Mouse (Mus musculus) embryonic facial prominence, embryonic 14.5 days (tissue): ENCODE results near the gene Olfr414. TPM values are rescaled to one million over a fixed set of nuclear protein-coding genes. Genes with fewer than 3 reads are reported as not detected.

Experiments
- ATAC-seq: fragments of 200-750 bp; cut with Nextera tagmentation; 2 replicates; pipeline ENCODE4 v1.8.0; 2017; ENCODE audit warnings: low read depth, moderate number of reproducible peaks, moderate TSS enrichment
- DNase-seq: peaks from one replicate; pipeline ENCODE4 v3.0.0-alpha.2; 2015; ENCODE audit warnings: low spot score
- H3K27ac ChIP-seq: fragments of 300-500 bp; sonication (generic); replicated peaks from 2 replicates; pipeline ENCODE4 v1.5.1; 2014; ENCODE audit warnings: low read depth, mild to moderate bottlenecking, low read length, moderate library complexity
- H3K27me3 ChIP-seq: fragments of 300-500 bp; sonication (generic); replicated peaks from 2 replicates; pipeline ENCODE4 v1.6.1; 2014; ENCODE audit warnings: low read length; ENCODE audit not compliant: control insufficient read depth, insufficient read depth
- H3K36me3 ChIP-seq: fragments of 300-500 bp; sonication (generic); 2 replicates; pipeline ENCODE4 v1.6.1; 2014; ENCODE audit warnings: low read length, mixed read lengths; ENCODE audit not compliant: control insufficient read depth, insufficient read depth
- H3K4me1 ChIP-seq: fragments of 300-500 bp; sonication (generic); 2 replicates; pipeline ENCODE4 v1.6.1; 2014; ENCODE audit warnings: antibody characterized with exemption, low read length; ENCODE audit not compliant: control insufficient read depth, insufficient read depth
- H3K4me2 ChIP-seq: fragments of 300-500 bp; sonication (generic); 2 replicates; pipeline ENCODE4 v1.6.1; 2014; ENCODE audit warnings: low read depth, mild to moderate bottlenecking, low read length, moderate library complexity, mixed read lengths
- H3K4me3 ChIP-seq: fragments of 300-500 bp; sonication (generic); 2 replicates; pipeline ENCODE4 v1.5.1; 2014; ENCODE audit warnings: low read depth, mild to moderate bottlenecking, low read length
- H3K9ac ChIP-seq: fragments of 300-500 bp; sonication (generic); 2 replicates; pipeline ENCODE4 v1.6.1; 2014; ENCODE audit warnings: low read depth, mild to moderate bottlenecking, low read length, moderate library complexity, mixed read lengths
- H3K9me3 ChIP-seq: fragments of 300-500 bp; sonication (generic); 2 replicates; pipeline ENCODE4 v1.6.1; 2016; ENCODE audit warnings: low read length; ENCODE audit not compliant: control insufficient read depth
- WGBS: fragments of 180-500 bp; shearing (Covaris S2); extraction: QIAGEN DNeasy Blood & Tissue Kit; methylation state at CpG from one replicate; pipeline ENCODE4 v1.1.7; 2014; 5-methylcytosine and 5-hydroxymethylcytosine counted together
- polyA plus RNA-seq: library from polyadenylated mRNA; unstranded; fragments of >200 nt; fragmentation: Nextera tagmentation; extraction: Ambion mirVana; gene quantifications from 2 replicates; pipeline ENCODE4 v1.2.1, GENCODE M21; 2014

Olfr414 gene
- polyA plus RNA-seq, 1 experiment from 2014 or later, result 0.36 TPM

DNA sequence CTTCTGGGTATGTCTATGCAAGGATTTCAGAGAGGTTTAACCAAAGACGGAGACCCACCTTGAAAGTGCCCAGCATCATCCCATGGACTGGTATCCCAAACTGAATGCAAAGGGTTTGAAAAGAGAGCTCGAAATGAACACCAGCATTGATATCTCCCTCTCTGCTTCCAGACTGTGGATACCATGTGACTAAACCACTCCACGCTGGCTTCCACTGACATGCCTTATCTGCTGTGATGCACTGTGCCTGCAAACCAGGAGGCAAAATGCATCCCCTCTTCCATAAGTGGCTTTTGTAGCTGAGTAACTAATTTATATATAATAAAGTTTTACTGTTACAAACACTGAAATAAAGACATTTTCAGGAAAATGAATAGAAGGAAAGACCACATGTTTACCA is 41.5 kb downstream of the Olfr414 start:
- no peak overlapping the region for H3K27ac ChIP-seq
- DNase-seq (no peak), ATAC-seq (no peak)
- no peaks in the 10 kb centered on the region for H3K27me3 ChIP-seq
- no peaks in the 10 kb centered on the region for H3K4me1 ChIP-seq
- H3K4me3 ChIP-seq, result no peak overlapping the region
- H3K4me2 ChIP-seq, result no peak overlapping the region
- H3K36me3 ChIP-seq, result no peaks in the 10 kb centered on the region
- H3K9me3 ChIP-seq, result no peaks in the 10 kb centered on the region
- no peak overlapping the region for H3K9ac ChIP-seq
- WGBS, result 83% methylated on average over 3 of the region's 3 CpGs

DNA sequence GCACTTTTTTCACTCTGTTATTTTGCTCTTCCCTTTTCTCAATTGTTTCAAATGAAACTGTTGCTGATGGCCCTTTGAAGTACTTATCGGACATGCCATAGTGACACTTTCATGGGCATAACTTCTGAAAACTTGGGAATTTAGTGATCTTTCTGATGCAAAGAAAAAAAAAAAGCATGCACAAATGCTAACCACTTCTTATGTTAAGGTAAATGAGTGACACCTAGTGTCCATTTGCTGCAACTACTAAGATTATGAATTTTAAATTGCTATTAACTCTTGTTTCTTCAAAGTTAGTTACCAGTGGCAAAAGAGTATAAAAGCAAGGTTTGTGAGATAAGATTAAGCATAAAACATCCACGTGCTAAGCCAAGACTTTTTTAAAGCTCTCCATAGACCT is 42.4 kb downstream of the Olfr414 start:
- peak; percentile 52 for DNase-seq
- Histone ChIP-seq H3K27me3 (no peaks in the 10 kb centered on the region), H3K9me3 (no peaks in the 10 kb centered on the region), H3K9ac (no peak overlapping the region), H3K4me2 (no peak overlapping the region), H3K36me3 (no peaks in the 10 kb centered on the region), H3K27ac (no peak overlapping the region), H3K4me1 (no peaks in the 10 kb centered on the region), H3K4me3 (no peak overlapping the region)
- no peak for ATAC-seq
- 39% methylated on average over 2 of the region's 2 CpGs for WGBS

DNA sequence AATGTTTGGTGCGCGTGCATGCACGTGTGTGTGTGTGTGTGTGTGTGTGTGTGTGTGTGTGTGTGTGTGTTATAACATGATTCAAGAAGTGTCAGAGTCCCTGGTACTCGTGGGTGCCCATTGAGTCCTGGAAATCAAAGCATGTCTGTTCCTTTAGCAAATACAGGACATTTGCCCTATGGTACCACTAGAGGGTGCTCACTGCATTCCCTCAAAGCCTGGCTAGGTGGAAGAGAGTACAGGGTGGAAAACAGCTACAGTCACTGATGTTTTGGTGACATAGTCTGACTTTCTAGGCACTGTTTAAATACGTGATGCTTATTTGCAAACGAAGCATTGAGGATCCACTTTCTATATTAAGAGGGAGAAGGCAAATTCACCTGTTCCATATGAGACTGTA is 45.9 kb downstream of the Olfr414 start:
- Histone ChIP-seq H3K36me3 (no peaks in the 10 kb centered on the region), H3K4me3 (no peak overlapping the region), H3K9ac (no peak overlapping the region), H3K4me2 (no peak overlapping the region), H3K9me3 (no peaks in the 10 kb centered on the region), H3K27ac (no peak overlapping the region), H3K27me3 (no peaks in the 10 kb centered on the region), H3K4me1 (no peaks in the 10 kb centered on the region)
- peak; percentile 57; the same call in 1 of the 2 replicates for ATAC-seq
- 3% methylated on average over 6 of the region's 6 CpGs for WGBS
- peak; percentile 67 for DNase-seq

DNA sequence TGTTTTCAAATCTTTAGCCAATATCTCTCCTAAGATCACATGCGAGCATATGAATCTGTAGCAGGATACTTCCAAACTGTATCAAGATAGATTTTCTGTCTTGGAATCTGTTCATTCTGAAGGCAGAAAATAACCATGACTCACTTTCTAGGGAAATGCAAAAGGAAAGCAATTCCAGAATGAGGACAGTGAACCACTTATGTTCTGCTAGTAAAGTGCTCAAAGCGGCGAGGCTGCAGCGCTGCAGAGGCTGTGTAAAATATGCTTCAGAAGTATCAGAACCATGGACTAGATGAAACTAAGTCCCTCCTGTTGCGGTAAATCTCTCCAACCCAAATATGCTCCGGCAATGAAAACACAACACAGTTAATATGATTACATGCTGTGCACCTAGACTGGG is 58.7 kb downstream of the Olfr414 start:
- Histone ChIP-seq H3K27me3 (no peaks in the 10 kb centered on the region), H3K9ac (no peak overlapping the region), H3K27ac (no peak overlapping the region), H3K4me2 (no peak overlapping the region), H3K9me3 (no peaks in the 10 kb centered on the region), H3K4me1 (no peaks in the 10 kb centered on the region), H3K4me3 (no peak overlapping the region), H3K36me3 (no peaks in the 10 kb centered on the region)
- 92% methylated on average over 6 of the region's 6 CpGs for WGBS
- ATAC-seq (no peak), DNase-seq (no peak)

Other genes with a start within 250 kb of the Olfr414 start
- gene Olfr419, start 172.0 kb upstream of the Olfr414 start, polyA plus RNA-seq, result 0.18 TPM in 1 of 2 replicates, not detected in the other
- gene Mptx1, start 93.5 kb upstream of the Olfr414 start, polyA plus RNA-seq, result not detected in 2 replicates
- not detected in 2 replicates for gene Olfr417, start 58.9 kb upstream of the Olfr414 start, polyA plus RNA-seq
- not detected in 2 replicates for gene Olfr248, start 33.0 kb upstream of the Olfr414 start, polyA plus RNA-seq
- gene Olfr220, start 18.0 kb downstream of the Olfr414 start, polyA plus RNA-seq, result 0.11 TPM in 1 of 2 replicates, not detected in the other
- 1.3 and 1.5 TPM in 2 replicates for gene Fmn2, start 77.8 kb downstream of the Olfr414 start, polyA plus RNA-seq